Mouse (Mus musculus) intestine, embryonic 14.5 days (tissue): ENCODE data around the gene Gm29427. TPM values are rescaled to one million over a fixed set of nuclear protein-coding genes. Genes with fewer than 3 reads are reported as not detected.
"Not testable (repeated sequence)": the region's sequence is repeated elsewhere in the genome, so short reads cannot be mapped to it uniquely, and the experiment has no call there.

Experiments
- ATAC-seq: fragments of 200-750 bp; cut with Nextera tagmentation; replicated peaks from 2 replicates; pipeline ENCODE4 v1.8.0; 2017; ENCODE audit warnings: low read depth, moderate number of reproducible peaks, moderate TSS enrichment, moderate library complexity; ENCODE audit not compliant: low FRiP score, low TSS enrichment
- DNase-seq: peaks from one replicate; pipeline ENCODE4 v3.0.0-alpha.2; 2018; ENCODE audit warnings: low spot score
- H3K27ac ChIP-seq: fragments of 300-500 bp; sonication (generic); 2 replicates; pipeline ENCODE4 v1.5.1; 2014; ENCODE audit warnings: low read depth, mild to moderate bottlenecking, control low read depth
- H3K27me3 ChIP-seq: fragments of 300-500 bp; sonication (generic); replicated peaks from 2 replicates; pipeline ENCODE4 v1.6.1; 2014; ENCODE audit warnings: low read length, control low read depth; ENCODE audit not compliant: control insufficient read depth, insufficient read depth
- H3K36me3 ChIP-seq: fragments of 300-500 bp; sonication (generic); 2 replicates; pipeline ENCODE4 v1.6.1; 2014; ENCODE audit warnings: low read length, control low read depth; ENCODE audit not compliant: control insufficient read depth, insufficient read depth
- H3K4me1 ChIP-seq: fragments of 300-500 bp; sonication (generic); replicated peaks from 2 replicates; pipeline ENCODE4 v1.6.1; 2014; ENCODE audit warnings: low read length, control low read depth, mixed read lengths; ENCODE audit not compliant: control insufficient read depth, insufficient read depth
- H3K4me2 ChIP-seq: fragments of 300-500 bp; sonication (generic); 2 replicates; pipeline ENCODE4 v1.6.1; 2014; ENCODE audit warnings: low read length
- H3K4me3 ChIP-seq: fragments of 300-500 bp; sonication (generic); 2 replicates; pipeline ENCODE4 v1.5.1; 2014; ENCODE audit warnings: low read depth, low read length, control low read depth, mixed read lengths
- H3K9ac ChIP-seq: fragments of 300-500 bp; sonication (generic); 2 replicates; pipeline ENCODE4 v1.6.1; 2014; ENCODE audit warnings: mild to moderate bottlenecking, low read length
- H3K9me3 ChIP-seq: fragments of 300-500 bp; sonication (generic); 2 replicates; pipeline ENCODE4 v1.6.1; 2016; ENCODE audit warnings: low read length, control low read depth; ENCODE audit not compliant: control insufficient read depth
- WGBS: fragments of 180-500 bp; shearing (Covaris S2); extraction: QIAGEN DNeasy Blood & Tissue Kit; methylation state at CpG from one replicate; pipeline ENCODE4 v1.1.7; 2014; 5-methylcytosine and 5-hydroxymethylcytosine counted together
- polyA plus RNA-seq: library from polyadenylated mRNA; unstranded; fragments of >200 nt; fragmentation: Nextera tagmentation; extraction: Ambion mirVana; gene quantifications from 2 replicates; pipeline ENCODE4 v1.2.1, GENCODE M21; 2014

The Gm29427 gene
- polyA plus RNA-seq, 1 experiment from 2014 or later: not detected

DNA sequence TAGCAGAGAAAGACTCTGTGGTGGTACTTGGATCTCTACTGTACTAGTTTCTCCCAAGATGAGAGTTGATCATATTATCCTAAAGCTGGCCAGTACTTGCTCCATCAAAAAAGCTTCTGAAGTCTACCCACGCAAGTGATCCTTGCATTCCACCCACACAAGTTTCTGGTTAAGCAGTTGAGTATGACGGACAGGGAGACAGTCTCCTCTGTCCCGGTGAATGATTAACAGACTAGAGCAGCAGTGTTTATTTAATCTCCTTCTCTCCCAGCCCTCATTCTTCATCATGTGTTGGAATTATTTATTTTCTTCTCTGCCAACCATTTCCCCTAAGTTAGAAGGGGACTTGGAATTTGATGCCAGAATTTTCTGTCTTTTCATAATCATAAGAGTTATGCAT lies 54.1 kb downstream of the Gm29427 start, which contains the start of gene C4bp:
C4bp (minus strand) TSS at position 179 of the 400 bp plus-strand sequence.
- H3K27ac ChIP-seq: no peak within 1 kb of the TSS
- H3K27me3 ChIP-seq: no peaks in the 10 kb centered on the region
- DNase-seq: no peak
- no peak within 1 kb of the TSS for H3K9ac ChIP-seq
- H3K4me2 ChIP-seq: no peak within 1 kb of the TSS
- ATAC-seq: no peak
- H3K4me1 ChIP-seq: no peaks in the 10 kb centered on the region
- H3K4me3 ChIP-seq: no peak within 1 kb of the TSS
- 53% methylated on average over 3 of the region's 3 CpGs for WGBS
- H3K9me3 ChIP-seq: no peaks in the 10 kb centered on the region
- no peaks in the 10 kb centered on the region for H3K36me3 ChIP-seq

DNA sequence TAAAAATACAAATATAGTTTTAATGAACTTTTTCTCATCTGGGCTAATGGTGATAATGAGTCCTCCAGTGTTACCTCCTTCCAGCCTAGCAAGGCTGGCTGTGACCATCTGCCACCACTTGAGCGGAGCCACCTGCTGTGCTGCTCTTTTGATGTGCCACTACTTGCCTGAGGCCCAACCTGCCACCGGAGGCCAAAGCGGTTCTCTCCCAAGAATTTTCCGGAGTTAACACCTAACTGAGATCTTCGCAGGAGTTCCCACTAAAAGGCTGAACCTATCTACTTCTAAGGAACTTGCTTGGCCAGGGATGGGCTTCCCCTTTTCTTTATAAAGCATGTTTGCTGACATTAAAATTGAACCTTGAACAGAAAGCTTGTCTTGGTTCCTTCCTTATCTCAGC lies 56.0 kb downstream of the Gm29427 start:
- H3K4me3 ChIP-seq, H3K9ac ChIP-seq, H3K27me3 ChIP-seq, ATAC-seq, H3K4me2 ChIP-seq, H3K9me3 ChIP-seq, H3K36me3 ChIP-seq, H3K27ac ChIP-seq, DNase-seq, H3K4me1 ChIP-seq: not testable (repeated sequence)
- WGBS: 29% methylated on average over 5 of the region's 5 CpGs

DNA sequence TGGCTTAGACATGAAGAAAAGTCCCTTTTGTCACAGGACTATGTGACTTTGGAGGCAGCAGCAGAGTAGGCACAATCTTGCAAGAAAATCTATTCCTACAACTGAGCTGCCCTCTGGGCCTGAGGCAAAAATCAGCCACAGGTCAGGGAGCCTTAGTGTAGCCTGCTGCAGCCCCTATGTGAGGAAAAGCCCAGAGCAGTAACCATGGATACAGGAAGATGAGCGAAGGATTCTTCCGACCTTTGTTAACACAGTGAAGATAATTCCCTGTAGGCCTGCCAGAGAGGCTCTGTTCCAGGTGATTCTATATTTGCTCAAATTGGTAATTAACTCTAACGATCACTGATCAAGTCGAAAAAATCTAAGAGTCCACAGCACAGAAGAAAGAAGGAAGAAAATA lies 71.5 kb downstream of the Gm29427 start:
- ATAC-seq (no peak), DNase-seq (no peak)
- H3K9me3 ChIP-seq: no peaks in the 10 kb centered on the region
- no peak overlapping the region for H3K4me2 ChIP-seq
- H3K27ac ChIP-seq: no peak overlapping the region
- no peaks in the 10 kb centered on the region for H3K36me3 ChIP-seq
- H3K27me3 ChIP-seq: no peaks in the 10 kb centered on the region
- H3K4me1 ChIP-seq: no peaks in the 10 kb centered on the region
- H3K9ac ChIP-seq: no peak overlapping the region
- 57% methylated on average over 4 of the region's 4 CpGs for WGBS
- no peak overlapping the region for H3K4me3 ChIP-seq

- ATAC-seq: no peak
- Histone ChIP-seq H3K27ac (no peak overlapping the region), H3K27me3 (no peaks in the 10 kb centered on the region), H3K4me1 (no peaks in the 10 kb centered on the region), H3K9me3 (no peaks in the 10 kb centered on the region), H3K4me2 (no peak overlapping the region), H3K9ac (no peak overlapping the region), H3K36me3 (no peaks in the 10 kb centered on the region), H3K4me3 (no peak overlapping the region)
- no peak for DNase-seq
These were observed 74.6 kb downstream of the Gm29427 start for GRCm38 (mm10) chr1:130640967-130641366.

DNA sequence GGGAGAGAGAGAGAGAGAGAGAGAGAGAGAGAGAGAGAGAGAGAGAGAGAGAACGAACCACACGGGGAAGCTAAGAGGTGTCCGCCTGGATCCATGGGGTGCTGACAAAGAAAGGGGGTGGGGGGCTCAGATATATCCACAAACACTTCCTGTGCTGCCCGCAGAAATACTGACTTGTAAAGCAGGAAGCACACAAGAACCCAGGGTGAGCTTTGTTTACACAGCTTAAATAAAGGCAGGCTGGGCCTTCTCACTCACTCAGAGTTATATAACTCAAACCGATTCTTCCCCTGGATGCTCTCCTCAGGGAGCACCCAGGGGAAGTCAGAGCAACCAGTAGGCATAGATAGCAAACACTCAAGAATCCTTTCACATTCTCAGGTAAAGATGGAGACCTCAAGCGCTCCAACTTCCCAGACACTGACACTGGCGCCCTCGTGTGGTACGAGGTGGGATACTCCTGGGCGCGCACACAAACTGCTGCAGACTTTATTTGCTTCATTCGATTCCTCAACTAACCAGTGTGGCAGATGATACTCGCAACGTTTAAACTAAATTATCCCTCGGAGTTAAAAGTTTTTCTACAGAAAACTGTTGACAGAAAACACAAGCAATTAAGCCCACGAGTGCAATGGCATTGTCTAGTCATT lies 81.7 kb downstream of the Gm29427 start:
- Histone ChIP-seq H3K9ac (no peak overlapping the region), H3K4me3 (no peak overlapping the region; the same call in 1 of the 2 replicates), H3K9me3 (0 out of 2 replicates have a peak, but pooled peaks cover 4% of the 10 kb centered on the region), H3K27ac (no peak overlapping the region), H3K4me2 (peak overlapping the region; percentile 20; the same call in 1 of the 2 replicates), H3K36me3 (no peaks in the 10 kb centered on the region), H3K4me1 (no peaks in the 10 kb centered on the region), H3K27me3 (no peaks in the 10 kb centered on the region)
- peak; percentile 94 for DNase-seq
- ATAC-seq: peak; percentile 58; the same call in 1 of the 2 replicates
- 29% methylated on average over 16 of the region's 16 CpGs for WGBS

DNA sequence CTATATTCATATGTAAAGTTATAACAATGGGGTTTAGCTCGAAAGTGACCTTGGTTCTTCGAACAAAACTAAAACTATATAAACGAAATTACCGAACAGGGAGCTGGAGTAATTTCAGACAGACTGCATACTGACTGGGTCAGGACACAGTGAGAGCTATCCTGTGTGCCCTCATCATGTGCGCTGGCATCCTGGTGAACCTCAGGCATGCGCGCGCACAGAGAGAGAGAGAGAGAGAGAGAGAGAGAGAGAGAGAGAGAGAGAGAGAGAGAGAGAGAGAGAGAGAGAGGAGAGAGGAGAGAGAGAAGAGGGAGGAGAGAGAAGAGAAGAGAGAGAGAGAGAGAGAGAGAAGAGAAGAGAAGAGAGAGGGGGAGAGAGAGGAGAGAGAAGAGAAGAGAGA lies 82.3 kb downstream of the Gm29427 start:
- no peak overlapping the region for H3K9ac ChIP-seq
- H3K36me3 ChIP-seq: no peaks in the 10 kb centered on the region
- no peak overlapping the region for H3K4me3 ChIP-seq
- H3K27me3 ChIP-seq: no peaks in the 10 kb centered on the region
- ATAC-seq (no peak), DNase-seq (no peak)
- no peaks in the 10 kb centered on the region for H3K4me1 ChIP-seq
- WGBS: 83% methylated on average over 8 of the region's 8 CpGs
- H3K27ac ChIP-seq: no peak overlapping the region
- H3K4me2 ChIP-seq: no peak overlapping the region
- H3K9me3 ChIP-seq: 0 out of 2 replicates have a peak, but pooled peaks cover 4% of the 10 kb centered on the region

GRCm38 (mm10) chr1:130629521-130629920 lies 86.1 kb downstream of the Gm29427 start, which contains the start of gene Zp3r:
Gene Zp3r (minus strand): TSS chr1:130629621.
- Histone ChIP-seq H3K27me3 (no peaks in the 10 kb centered on the region), H3K9me3 (0 out of 2 replicates have a peak, but pooled peaks cover 4% of the 10 kb centered on the region), H3K4me2 (no peak within 1 kb of the TSS), H3K4me3 (no peak within 1 kb of the TSS), H3K36me3 (no peaks in the 10 kb centered on the region), H3K4me1 (no peaks in the 10 kb centered on the region), H3K27ac (no peak within 1 kb of the TSS), H3K9ac (no peak within 1 kb of the TSS)
- DNase-seq: no peak
- ATAC-seq: no peak
- 90% methylated on average over 2 of the region's 2 CpGs for WGBS
